8 mouse cellular contexts compared by ENCODE assay signal in genomic region chr14:20082536-20083325, GRCm38 (mm10). TPM values are rescaled to one million over a fixed set of nuclear protein-coding genes. Genes with fewer than 3 reads are reported as not detected.
DNase-seq lines count a peak whose midpoint lies in the region; ATAC-seq and TF ChIP-seq lines count a peak whose summit lies in the region.

No protein-coding gene starts in this region.

- no peaks in the 10 kb centered on the region for H3K4me1 ChIP-seq in ES-Bruce4 (ENCODE audit: control insufficient read depth, insufficient read depth, low read length)
- H3K4me1 ChIP-seq in forebrain, embryonic 13.5 days: peaks cover 14% of the 10 kb centered on the region
- H3K4me1 ChIP-seq in liver, postnatal 0 days (ENCODE audit: insufficient read depth): peaks cover 24% of the 10 kb centered on the region
- H3K4me1 ChIP-seq in neural tube, embryonic 14.5 days (ENCODE audit: control insufficient read depth, insufficient read depth, low read length): peaks cover 11% of the 10 kb centered on the region; the same call in 1 of the 2 replicates

- ATAC-seq in cerebellum, adult (ENCODE audit: insufficient number of reproducible peaks, low FRiP score, low TSS enrichment): peak; percentile 93
- peak; percentile 98 for ATAC-seq in forebrain, embryonic 13.5 days
- peak; percentile 97 for ATAC-seq in liver, postnatal 0 days
- peak; percentile 98 for ATAC-seq in neural tube, embryonic 14.5 days (ENCODE audit: low read depth)

- peak; percentile 91 to 92 for DNase-seq in heart, postnatal 10 days
- peak; percentile 93 for DNase-seq in large intestine, adult 2 months (ENCODE audit: low read depth, low spot score)
- peak; percentile 92 for DNase-seq in liver, postnatal 0 days
- DNase-seq in testis, postnatal 10 days (ENCODE audit: low spot score): peak; percentile 95

- intact Hi-C loops in heart, postnatal 10 days (cut with DNase I): no loop called here

- TF ChIP-seq CTCF in ES-Bruce4 (IDR thresholded peaks at IDR 0.05; ENCODE audit: low read depth, low read length): no peak
- TF ChIP-seq CTCF in liver, postnatal 0 days (IDR thresholded peaks at IDR 0.05; ENCODE audit: low read depth): no peak

- H3K27me3 ChIP-seq in ES-Bruce4 (ENCODE audit: control insufficient read depth, insufficient read depth, low read length, poor library complexity, severe bottlenecking): no peaks in the 10 kb centered on the region
- H3K27me3 ChIP-seq in forebrain, embryonic 13.5 days: no peaks in the 10 kb centered on the region
- no peaks in the 10 kb centered on the region for H3K27me3 ChIP-seq in liver, postnatal 0 days (ENCODE audit: insufficient read depth, low read length)
- H3K27me3 ChIP-seq in neural tube, embryonic 14.5 days (ENCODE audit: control insufficient read depth, insufficient read depth, low read length): no peaks in the 10 kb centered on the region

- H3K9me3 ChIP-seq in ES-Bruce4 (replicated peaks; ENCODE audit: control insufficient read depth, insufficient read depth, low read length, poor library complexity, severe bottlenecking): no peaks in the 10 kb centered on the region
- H3K9me3 ChIP-seq in forebrain, embryonic 13.5 days (replicated peaks): no peaks in the 10 kb centered on the region
- H3K9me3 ChIP-seq in liver, postnatal 0 days (ENCODE audit: low read length): no peaks in the 10 kb centered on the region
- no peaks in the 10 kb centered on the region for H3K9me3 ChIP-seq in neural tube, embryonic 14.5 days (ENCODE audit: control insufficient read depth, low read length)

- peak overlapping the region; percentile 70 for H3K9ac ChIP-seq in ES-Bruce4 (ENCODE audit: low read depth, poor library complexity, severe bottlenecking)
- H3K9ac ChIP-seq in forebrain, embryonic 13.5 days: peak overlapping the region; percentile 76
- H3K9ac ChIP-seq in liver, postnatal 0 days (replicated peaks): peak overlapping the region; percentile 57
- H3K9ac ChIP-seq in neural tube, embryonic 14.5 days (replicated peaks; ENCODE audit: low read depth, low read length): peak overlapping the region; percentile 82

- no peaks in the 10 kb centered on the region; the same call in 1 of the 2 replicates for H3K36me3 ChIP-seq in ES-Bruce4 (ENCODE audit: control insufficient read depth, insufficient read depth, low read length, poor library complexity, severe bottlenecking)
- H3K36me3 ChIP-seq in forebrain, embryonic 13.5 days (ENCODE audit: poor library complexity, severe bottlenecking): no peaks in the 10 kb centered on the region
- no peaks in the 10 kb centered on the region for H3K36me3 ChIP-seq in liver, postnatal 0 days (replicated peaks; ENCODE audit: insufficient read depth, low read length)
- H3K36me3 ChIP-seq in neural tube, embryonic 14.5 days (ENCODE audit: control insufficient read depth, insufficient read depth, low read length): no peaks in the 10 kb centered on the region

- peak; percentile 79 for TF ChIP-seq POLR2A in ES-Bruce4 (IDR thresholded peaks at IDR 0.05; ENCODE audit: insufficient read depth, low read length)

- TF ChIP-seq EP300 in ES-Bruce4 (IDR thresholded peaks at IDR 0.05; ENCODE audit: insufficient read depth, low read depth, low read length): peak; percentile 76
- no peak for TF ChIP-seq EP300 in liver, postnatal 0 days (IDR thresholded peaks at IDR 0.05; ENCODE audit: low read depth)

- H3K4me2 ChIP-seq in forebrain, embryonic 13.5 days: peak overlapping the region; percentile 78
- peak overlapping the region; percentile 75 for H3K4me2 ChIP-seq in liver, postnatal 0 days (ENCODE audit: low read depth, low read length)
- H3K4me2 ChIP-seq in neural tube, embryonic 14.5 days (ENCODE audit: low read depth, low read length): peak overlapping the region; percentile 84

- peak overlapping the region; percentile 85 for H3K4me3 ChIP-seq in ES-Bruce4 (ENCODE audit: low read depth, low read length)
- H3K4me3 ChIP-seq in forebrain, embryonic 13.5 days: peak overlapping the region; percentile 59
- H3K4me3 ChIP-seq in liver, postnatal 0 days (ENCODE audit: low read depth, low read length): peak overlapping the region; percentile 58
- peak overlapping the region; percentile 57 for H3K4me3 ChIP-seq in neural tube, embryonic 14.5 days (ENCODE audit: low read depth, low read length)

- H3K27ac ChIP-seq in ES-Bruce4 (ENCODE audit: insufficient read depth, low read length): peak overlapping the region; percentile 76
- H3K27ac ChIP-seq in forebrain, embryonic 13.5 days: peak overlapping the region; percentile 95
- peak overlapping the region; percentile 97 for H3K27ac ChIP-seq in liver, postnatal 0 days (ENCODE audit: low read depth)
- H3K27ac ChIP-seq in neural tube, embryonic 14.5 days (ENCODE audit: low read depth, low read length): peak overlapping the region; percentile 97

- 3% methylated on average over 56 of the region's 56 CpGs for WGBS in forebrain, embryonic 13.5 days
- WGBS in large intestine, adult 2 months: 2% methylated on average over 56 of the region's 56 CpGs
- 2% methylated on average over 56 of the region's 56 CpGs for WGBS in liver, postnatal 0 days (ENCODE audit: insufficient replicate concordance)
- 2% methylated on average over 54 of the region's 56 CpGs for WGBS in neural tube, embryonic 14.5 days

RNA-seq across cellular contexts. Expression of gene Saysd1, which starts 55.6 kb away (rescaled TPM):
- polyA plus RNA-seq in ES-Bruce4 (2011; ENCODE audit: insufficient read depth, insufficient read length, low read depth, missing spikeins): 3.5 and 5.8 TPM in 2 replicates
- polyA plus RNA-seq in forebrain, embryonic 13.5 days (2015; fragmentation: Nextera tagmentation; extraction: Ambion mirVana): 13.6 and 14.0 TPM in 2 replicates
- total RNA-seq in heart, postnatal 10 days (2021): 1 to 10 TPM; 2.5 to 2.8 TPM
- 7.8 and 8.3 TPM in 2 replicates for polyA plus RNA-seq in large intestine, adult 2 months (2012; rRNA removed)
- 9.6 and 11.0 TPM in 2 replicates for polyA plus RNA-seq in liver, postnatal 0 days (2015; fragmentation: Nextera tagmentation; extraction: Ambion mirVana)
- polyA plus RNA-seq in neural tube, embryonic 14.5 days (2014; fragmentation: Nextera tagmentation; extraction: Ambion mirVana): 15.5 and 16.0 TPM in 2 replicates

Comparison
In these comparisons a context has a peak if more than half of its experiments do, and no peak if none do; other contexts are left out.
1. Peak in every context shown above with its lines: DNase-seq, ATAC-seq, H3K4me3 ChIP-seq and H3K27ac ChIP-seq.